Mouse (Mus musculus): ENCODE results near the gene Nemf. TPM values are rescaled to one million over a fixed set of nuclear protein-coding genes. Genes with fewer than 3 reads are reported as not detected.

Nemf gene
- total and polyA plus RNA-seq, 3 experiments: 34.3 to 56.6 (median 44.9) TPM

DNA sequence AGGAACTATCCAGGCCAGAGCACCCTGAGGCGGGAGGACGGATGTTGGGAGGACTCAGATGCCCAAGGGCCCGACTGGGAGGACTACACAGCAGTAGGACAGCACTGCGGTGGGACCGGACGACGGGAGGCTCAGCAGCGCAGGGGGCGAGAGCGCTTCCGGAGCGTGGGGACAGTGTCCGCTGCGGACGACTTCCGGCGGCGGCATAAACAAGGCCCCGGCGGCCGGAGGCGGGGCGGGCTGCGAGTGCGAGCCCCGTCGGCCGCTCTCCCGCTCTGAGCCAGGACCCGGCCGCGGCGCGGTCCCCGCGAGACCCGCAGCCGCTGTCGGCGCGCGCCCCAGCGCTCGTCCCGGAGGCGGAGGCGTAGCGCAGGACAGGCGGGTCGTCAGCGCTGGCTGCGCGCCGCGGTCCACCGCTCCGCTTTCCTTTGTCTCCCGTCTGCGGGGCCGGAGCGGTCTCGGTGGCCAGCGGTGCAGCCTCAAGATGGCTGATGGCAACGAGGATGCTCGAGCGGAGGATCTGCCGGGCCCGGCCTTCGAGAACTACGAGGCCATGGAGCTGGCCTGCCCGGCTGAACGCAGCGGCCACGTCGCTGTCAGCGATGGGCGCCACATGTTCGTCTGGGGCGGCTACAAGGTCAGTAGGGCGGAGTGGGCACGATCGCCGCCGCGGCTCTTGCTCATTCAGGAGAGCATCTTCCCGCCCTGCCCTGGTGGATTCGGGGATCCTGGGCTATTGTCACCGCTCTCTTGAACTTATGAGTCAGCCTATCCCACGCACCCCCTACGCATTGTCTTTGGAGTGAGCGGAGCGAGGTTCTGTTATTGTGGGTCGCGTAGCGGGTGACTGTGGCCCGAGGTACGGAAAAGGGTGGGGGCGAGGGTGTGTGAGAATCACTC lies 60.2 kb downstream of the Nemf start, which contains the start of gene Klhdc2 (continued):
- TF ChIP-seq MAZ (IDR thresholded peaks at IDR 0.05; ENCODE audit: low read depth, low read length): 0 out of 2 replicates have a peak, but pooled peaks have one; percentile 35

- H3K4me1 ChIP-seq (ENCODE audit: control insufficient read depth in 1 of 2, insufficient read depth in 2 of 2): peaks cover 17 to 55% of the 10 kb centered on the region in 2 experiments
These were observed 61.3 kb downstream of the Nemf start for GRCm38 (mm10) chr12:69295651-69296050.

GRCm38 (mm10) chr12:69294936-69295335 lies 62.0 kb downstream of the Nemf start:
- in situ Hi-C loops (cut with MboI; ENCODE audit: low pct_ligation_motif_present, low pct_unique_long_range_greater_than_20kb, low sequenced_read_pairs): loop anchor here (5.0 kb wide), 1 partner anchor 73 kb away; no protein-coding TSS in a partner anchor
- DNase-seq (ENCODE audit: extremely low read depth): no peak

More at GRCm38 (mm10) chr12:69295651-69296050, 61.3 kb downstream of the Nemf start:
- Histone ChIP-seq H3K79me2 (replicated peaks; ENCODE audit: control insufficient read depth, extremely low read depth, insufficient read depth, poor library complexity, severe bottlenecking) (peaks cover 23% of the 10 kb centered on the region), H3K9me3 (replicated peaks; ENCODE audit: low read length) (no peaks in the 10 kb centered on the region), H3K27ac (ENCODE audit: insufficient read depth, low read depth) (peak overlapping the region; percentile 22), H3K36me3 (replicated peaks in 1 of 2; ENCODE audit: control insufficient read depth in 1 of 2, insufficient read depth in 1 of 2, low read length in 1 of 2) (peaks cover 3 to 19% of the 10 kb centered on the region in 2 experiments), H3K27me3 (replicated peaks) (no peaks in the 10 kb centered on the region), H3K4me2 (ENCODE audit: insufficient read depth, low read depth, poor library complexity, severe bottlenecking) (peak overlapping the region; percentile 46; the same call in 1 of the 2 replicates), H3K4me3 (replicated peaks in 1 of 3; ENCODE audit: low read depth in 2 of 3, low read length in 2 of 3, poor library complexity in 1 of 3) (peak overlapping the region; percentile 14 to 89 (median 88)), H3K9ac (ENCODE audit: insufficient read depth, low read depth) (peak overlapping the region; percentile 65)
- in situ Hi-C loops (cut with MboI; ENCODE audit: low pct_ligation_motif_present, low pct_unique_long_range_greater_than_20kb, low sequenced_read_pairs): loop anchor here (5.0 kb wide), 1 partner anchor 73 kb away; no protein-coding TSS in a partner anchor
- dilution Hi-C loops (cut with MboI; ENCODE audit: extremely low pct_ligation_motif_present, extremely low pct_unique_long_range_greater_than_20kb, low sequenced_read_pairs): no loop called here
- no peak for DNase-seq (ENCODE audit: extremely low read depth)
- no peak for TF ChIP-seq MAFK (IDR thresholded peaks at IDR 0.05; ENCODE audit: insufficient replicate concordance, low read length)
- TF ChIP-seq TCF12 (IDR thresholded peaks at IDR 0.05; ENCODE audit: low read depth, low read length): 0 out of 2 replicates have a peak, but pooled peaks have one; percentile 14
- TF ChIP-seq IRF4 (IDR thresholded peaks at IDR 0.05; ENCODE audit: low read depth, low read length): peak; percentile 16; the same call in 1 of the 2 replicates
- TF ChIP-seq NELFE (IDR thresholded peaks at IDR 0.05; ENCODE audit: low read depth, low read length): no peak
- TF ChIP-seq MAX (IDR thresholded peaks at IDR 0.05; ENCODE audit: low read length): 0 out of 2 replicates have a peak, but pooled peaks have one; percentile 10
- TF ChIP-seq RCOR1 (conservative IDR thresholded peaks at IDR 0.05; ENCODE audit: low read depth, low read length): no peak

More at GRCm38 (mm10) chr12:69294936-69295335, 62.0 kb downstream of the Nemf start:
- Histone ChIP-seq H3K27ac (ENCODE audit: insufficient read depth, low read depth) (peak overlapping the region; percentile 24; the same call in 1 of the 2 replicates), H3K27me3 (replicated peaks) (no peaks in the 10 kb centered on the region), H3K4me1 (ENCODE audit: control insufficient read depth in 1 of 2, insufficient read depth in 2 of 2) (peaks cover 19 to 61% of the 10 kb centered on the region in 2 experiments), H3K79me2 (replicated peaks; ENCODE audit: control insufficient read depth, extremely low read depth, insufficient read depth, poor library complexity, severe bottlenecking) (peaks cover 23% of the 10 kb centered on the region), H3K9ac (ENCODE audit: insufficient read depth, low read depth) (no peak overlapping the region), H3K36me3 (replicated peaks in 1 of 2; ENCODE audit: control insufficient read depth in 1 of 2, insufficient read depth in 1 of 2, low read length in 1 of 2) (peaks cover 0 to 13% of the 10 kb centered on the region in 2 experiments), H3K4me2 (ENCODE audit: insufficient read depth, low read depth, poor library complexity, severe bottlenecking) (no peak overlapping the region), H3K9me3 (replicated peaks; ENCODE audit: low read length) (no peaks in the 10 kb centered on the region), H3K4me3 (replicated peaks in 1 of 3; ENCODE audit: low read depth in 2 of 3, low read length in 2 of 3, poor library complexity in 1 of 3) (no peak overlapping the region)
- TF ChIP-seq MYC (IDR thresholded peaks at IDR 0.05; ENCODE audit: low read depth, low read length): no peak
- no peak for TF ChIP-seq CTCF (conservative IDR thresholded peaks at IDR 0.05 in 1 of 2, IDR thresholded peaks at IDR 0.05 in 1 of 2; ENCODE audit: low read depth in 2 of 2, low read length in 2 of 2)
- peak; percentile 5; the same call in 1 of the 2 replicates for TF ChIP-seq SIN3A (IDR thresholded peaks at IDR 0.05; ENCODE audit: low read length)
- no peak for TF ChIP-seq PAX5 (IDR thresholded peaks at IDR 0.05; ENCODE audit: low read length)
- dilution Hi-C loops (cut with MboI; ENCODE audit: extremely low pct_ligation_motif_present, extremely low pct_unique_long_range_greater_than_20kb, low sequenced_read_pairs): no loop called here

Measured in CH12.LX (cell line).